Mouse (Mus musculus) forebrain, embryonic 12.5 days (tissue): Measurements from ENCODE around the gene Acsf2. TPM values are rescaled to one million over a fixed set of nuclear protein-coding genes. Genes with fewer than 3 reads are reported as not detected.

Experiments
- ATAC-seq: fragments of 200-750 bp; cut with Nextera tagmentation; 2 replicates; pipeline ENCODE4 v1.8.0; 2017; ENCODE audit warnings: moderate TSS enrichment; ENCODE audit not compliant: low FRiP score
- H3K27ac ChIP-seq: fragments of 300-500 bp; sonication (generic); 2 replicates; pipeline ENCODE4 v1.5.1; 2016; ENCODE audit warnings: mild to moderate bottlenecking
- H3K27me3 ChIP-seq: fragments of 300-500 bp; sonication (generic); 2 replicates; pipeline ENCODE4 v1.6.1; 2016; ENCODE audit warnings: mild to moderate bottlenecking
- H3K36me3 ChIP-seq: fragments of 300-500 bp; sonication (generic); replicated peaks from 2 replicates; pipeline ENCODE4 v1.6.1; 2016; ENCODE audit warnings: mild to moderate bottlenecking
- H3K4me1 ChIP-seq: fragments of 300-500 bp; sonication (generic); 2 replicates; pipeline ENCODE4 v1.6.1; 2016
- H3K4me2 ChIP-seq: fragments of 300-500 bp; sonication (generic); 2 replicates; pipeline ENCODE4 v1.6.1; 2016; ENCODE audit warnings: mild to moderate bottlenecking, moderate library complexity
- H3K4me3 ChIP-seq: fragments of 300-500 bp; sonication (generic); replicated peaks from 2 replicates; pipeline ENCODE4 v1.5.1; 2016; ENCODE audit warnings: mild to moderate bottlenecking
- H3K9ac ChIP-seq: fragments of 300-500 bp; sonication (generic); 2 replicates; pipeline ENCODE4 v1.6.1; 2016; ENCODE audit warnings: mild to moderate bottlenecking
- H3K9me3 ChIP-seq: fragments of 300-500 bp; sonication (generic); 2 replicates; pipeline ENCODE4 v1.6.1; 2016
- WGBS: fragments of 180-500 bp; shearing (Covaris S2); methylation state at CpG from one replicate; pipeline ENCODE4 v1.1.7; 2016; 5-methylcytosine and 5-hydroxymethylcytosine counted together
- polyA plus RNA-seq: library from polyadenylated mRNA; unstranded; fragments of >200 nt; fragmentation: Nextera tagmentation; extraction: Ambion mirVana; gene quantifications from 2 replicates; pipeline ENCODE4 v1.2.1, GENCODE M21; 2016

Acsf2 gene
- polyA plus RNA-seq, 1 experiment from 2014 or later, result 4.0 TPM

GRCm38 (mm10) chr11:94539761-94540160 is 61.9 kb downstream of the Acsf2 start:
- Histone ChIP-seq H3K9ac (no peak overlapping the region), H3K27me3 (no peaks in the 10 kb centered on the region), H3K4me1 (peaks cover 7% of the 10 kb centered on the region), H3K27ac (no peak overlapping the region), H3K9me3 (no peaks in the 10 kb centered on the region), H3K4me3 (no peak overlapping the region), H3K4me2 (no peak overlapping the region), H3K36me3 (0 out of 2 replicates have a peak, but pooled peaks cover 4% of the 10 kb centered on the region)
- no peak for ATAC-seq
- 82% methylated on average over 7 of the region's 7 CpGs for WGBS

GRCm38 (mm10) chr11:94538733-94539292 is 62.9 kb downstream of the Acsf2 start:
- Histone ChIP-seq H3K4me2 (no peak overlapping the region), H3K9ac (no peak overlapping the region), H3K4me1 (no peaks in the 10 kb centered on the region), H3K9me3 (no peaks in the 10 kb centered on the region), H3K36me3 (0 out of 2 replicates have a peak, but pooled peaks cover 4% of the 10 kb centered on the region), H3K4me3 (no peak overlapping the region), H3K27ac (no peak overlapping the region), H3K27me3 (no peaks in the 10 kb centered on the region)
- 63% methylated on average over 8 of the region's 8 CpGs for WGBS
- ATAC-seq, result no peak

DNA sequence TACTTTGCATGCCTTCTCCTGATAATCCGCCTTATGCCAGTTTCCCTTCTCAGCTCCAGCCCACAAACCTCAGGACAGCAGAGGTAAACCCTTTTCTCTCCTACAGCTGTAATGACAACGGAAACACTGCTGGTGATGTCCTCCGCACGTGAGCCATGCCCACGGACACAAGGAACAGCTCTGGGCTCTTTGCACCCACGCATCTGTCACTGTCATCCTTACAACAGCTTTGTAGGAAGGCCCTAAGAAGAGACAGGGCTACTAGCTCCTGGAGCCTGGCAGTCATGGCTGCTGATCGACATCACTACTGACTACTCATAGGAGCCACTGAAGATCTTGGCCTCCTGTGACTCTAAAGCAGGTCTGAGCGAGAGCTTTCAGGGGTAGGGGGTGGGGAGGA is 68.5 kb downstream of the Acsf2 start:
- ATAC-seq, result no peak
- no peak overlapping the region for H3K4me3 ChIP-seq
- no peaks in the 10 kb centered on the region for H3K27me3 ChIP-seq
- H3K9ac ChIP-seq, result no peak overlapping the region
- H3K4me1 ChIP-seq, result no peaks in the 10 kb centered on the region
- H3K4me2 ChIP-seq, result no peak overlapping the region
- H3K27ac ChIP-seq, result no peak overlapping the region
- WGBS, result 84% methylated on average over 8 of the region's 8 CpGs
- no peaks in the 10 kb centered on the region for H3K36me3 ChIP-seq
- H3K9me3 ChIP-seq, result no peaks in the 10 kb centered on the region

- no peak overlapping the region for H3K4me3 ChIP-seq
- H3K9ac ChIP-seq, result no peak overlapping the region
- no peaks in the 10 kb centered on the region for H3K36me3 ChIP-seq
- no peaks in the 10 kb centered on the region for H3K27me3 ChIP-seq
- H3K27ac ChIP-seq, result no peak overlapping the region
- WGBS, result 48% methylated on average over 3 of the region's 3 CpGs
- no peak for ATAC-seq
- H3K4me1 ChIP-seq, result peaks cover 10% of the 10 kb centered on the region; the same call in 1 of the 2 replicates
- no peak overlapping the region for H3K4me2 ChIP-seq
- H3K9me3 ChIP-seq, result no peaks in the 10 kb centered on the region
These were observed 72.8 kb downstream of the Acsf2 start for GRCm38 (mm10) chr11:94528879-94529278.

GRCm38 (mm10) chr11:94526171-94526879 is 75.3 kb downstream of the Acsf2 start:
- Histone ChIP-seq H3K27ac (0 out of 2 replicates have a peak overlapping the region, but pooled peaks have one; percentile 36), H3K9me3 (no peaks in the 10 kb centered on the region), H3K4me3 (no peak overlapping the region), H3K27me3 (peaks cover 9% of the 10 kb centered on the region; the same call in 1 of the 2 replicates), H3K9ac (no peak overlapping the region), H3K4me1 (peaks cover 14% of the 10 kb centered on the region), H3K36me3 (no peaks in the 10 kb centered on the region), H3K4me2 (no peak overlapping the region)
- WGBS, result 64% methylated on average over 9 of the region's 9 CpGs
- no peak for ATAC-seq

DNA sequence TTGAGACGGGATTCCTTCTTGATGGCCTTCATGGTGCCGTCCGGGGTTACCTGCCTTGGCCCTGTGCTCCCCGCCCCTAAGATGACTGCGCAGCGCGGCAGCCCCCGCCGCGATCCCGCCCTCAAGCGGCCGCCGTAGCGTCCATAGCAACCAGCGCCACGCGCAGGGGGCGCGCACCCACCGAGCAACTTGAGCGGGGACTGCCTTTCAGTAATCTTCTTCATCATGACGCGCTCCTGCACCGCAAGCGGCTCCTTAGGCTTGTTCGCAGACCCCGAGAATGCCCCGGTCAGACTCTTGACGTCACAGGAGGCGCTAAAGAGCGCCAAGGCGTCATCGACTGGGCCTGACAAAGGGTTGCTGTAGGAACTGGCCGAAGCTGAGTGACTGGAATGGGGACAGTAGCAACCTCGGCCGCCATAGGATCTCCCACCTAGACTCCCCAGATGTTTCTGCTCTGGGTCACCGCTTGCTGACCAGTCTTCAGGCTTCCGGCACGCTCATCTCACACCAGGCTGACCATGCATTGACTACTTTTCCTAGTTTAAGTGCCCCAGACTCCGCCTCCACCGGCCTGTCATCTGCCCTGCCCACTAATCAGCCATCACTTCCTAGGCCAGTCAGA is 80.3 kb downstream of the Acsf2 start, which contains the start of gene Mycbpap:
Gene Mycbpap (minus strand): TSS at position 524 of the 625 bp plus-strand sequence.
- H3K27ac ChIP-seq, result no peak within 1 kb of the TSS
- peak; percentile 75 for ATAC-seq
- 1% methylated on average over 42 of the region's 42 CpGs for WGBS

GRCm38 (mm10) chr11:94513452-94513851 is 88.2 kb downstream of the Acsf2 start:
- ATAC-seq, result no peak
- no peaks in the 10 kb centered on the region for H3K4me1 ChIP-seq
- no peaks in the 10 kb centered on the region for H3K9me3 ChIP-seq
- H3K4me3 ChIP-seq, result no peak overlapping the region
- no peaks in the 10 kb centered on the region for H3K36me3 ChIP-seq
- no peak overlapping the region for H3K4me2 ChIP-seq
- no peak overlapping the region for H3K9ac ChIP-seq
- no peaks in the 10 kb centered on the region for H3K27me3 ChIP-seq
- 76% methylated on average over 9 of the region's 9 CpGs for WGBS
- H3K27ac ChIP-seq, result no peak overlapping the region

More for the DNA sequence above, 80.3 kb downstream of the Acsf2 start, which contains the start of gene Mycbpap:
- no peaks in the 10 kb centered on the region for H3K36me3 ChIP-seq
- H3K4me1 ChIP-seq, result peaks cover 18% of the 10 kb centered on the region
- peak within 1 kb of the TSS; percentile 71 for H3K9ac ChIP-seq
- H3K27me3 ChIP-seq, result peaks cover 9% of the 10 kb centered on the region; the same call in 1 of the 2 replicates
- no peaks in the 10 kb centered on the region for H3K9me3 ChIP-seq
- H3K4me2 ChIP-seq, result peak within 1 kb of the TSS; percentile 92
- peak within 1 kb of the TSS; percentile 59 for H3K4me3 ChIP-seq

- Histone ChIP-seq H3K4me2 (no peak overlapping the region), H3K4me3 (no peak overlapping the region), H3K27me3 (no peaks in the 10 kb centered on the region), H3K9ac (no peak overlapping the region), H3K9me3 (no peaks in the 10 kb centered on the region), H3K36me3 (no peaks in the 10 kb centered on the region), H3K4me1 (no peaks in the 10 kb centered on the region), H3K27ac (no peak overlapping the region)
- no peak for ATAC-seq
- WGBS, result 92% methylated on average over 10 of the region's 10 CpGs
These were observed 92.7 kb downstream of the Acsf2 start for GRCm38 (mm10) chr11:94508976-94509375.

Other genes with a start within 250 kb of the Acsf2 start
- gene Abcc3, start 208.9 kb downstream of the Acsf2 start, polyA plus RNA-seq, result 0.41 and 0.49 TPM in 2 replicates
- 9.6 and 12.1 TPM in 2 replicates for gene Cacna1g, start 127.7 kb downstream of the Acsf2 start, polyA plus RNA-seq
- 0.19 and 0.26 TPM in 2 replicates for gene Spata20, start 115.7 kb downstream of the Acsf2 start, polyA plus RNA-seq
- gene Epn3, start 101.9 kb downstream of the Acsf2 start, polyA plus RNA-seq, result 0.52 and 0.97 TPM in 2 replicates
- 3.7 and 3.8 TPM in 2 replicates for gene Mycbpap, start 80.1 kb downstream of the Acsf2 start, polyA plus RNA-seq
- gene Rsad1, start 52.6 kb downstream of the Acsf2 start, polyA plus RNA-seq, result 2.8 and 3.0 TPM in 2 replicates
- gene Chad, start 36.8 kb downstream of the Acsf2 start, polyA plus RNA-seq, result 0.69 TPM in 1 of 2 replicates, not detected in the other
- 218 and 229 TPM in 2 replicates for gene Lrrc59, start 27.9 kb upstream of the Acsf2 start, polyA plus RNA-seq
- 125 and 136 TPM in 2 replicates for gene Mrpl27, start 51.9 kb upstream of the Acsf2 start, polyA plus RNA-seq
- 40.5 and 43.6 TPM in 2 replicates for gene Eme1, start 52.1 kb upstream of the Acsf2 start, polyA plus RNA-seq
- gene Xylt2, start 75.6 kb upstream of the Acsf2 start, polyA plus RNA-seq, result 13.6 and 17.4 TPM in 2 replicates
- not detected in 2 replicates for gene Gm11541, start 102.6 kb upstream of the Acsf2 start, polyA plus RNA-seq
- 0.27 TPM in 1 of 2 replicates, not detected in the other for gene Cdc34b, start 139.9 kb upstream of the Acsf2 start, polyA plus RNA-seq
- not detected in 2 replicates for gene Tmem92, start 180.8 kb upstream of the Acsf2 start, polyA plus RNA-seq